Mouse (Mus musculus) CH12F3 (cell line): ENCODE data around the gene Hist1h1d.

Source experiments
- in situ Hi-C: fragments of 300-500 bp; cut with MboI; formaldehyde crosslinking; loops from 2 replicates; pipeline ENCODE4 v1.14.3; 2020; ENCODE audit warnings: low sequenced_read_pairs

The Hist1h1d gene

DNA sequence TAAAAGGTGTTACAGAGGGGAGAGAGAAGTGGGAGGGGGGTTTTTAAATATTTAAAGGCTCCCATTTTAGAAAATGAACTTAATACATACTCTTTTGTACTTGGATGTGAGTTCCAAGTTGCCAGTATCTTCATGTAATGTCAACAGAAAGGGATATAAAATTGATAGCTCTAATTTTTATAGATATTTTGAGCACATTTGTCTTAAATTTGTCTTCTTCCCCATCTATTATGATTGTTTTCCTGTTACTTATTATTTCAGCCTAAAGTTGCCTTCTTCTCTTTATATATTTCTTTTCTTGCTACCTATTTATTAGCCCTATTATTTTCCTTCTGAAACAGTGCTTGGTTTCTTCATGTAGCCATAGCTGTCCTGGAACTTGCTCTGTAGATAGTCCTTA is at the start of gene Hist1h1d:
Gene Hist1h1d, plus strand, starts transcription at position 301 of the 400 bp plus-strand sequence.
- in situ Hi-C loops = loop anchor here (25.0 kb wide), 1 partner anchor 1766 kb away; the partner anchor contains the start of genes Hist1h1b, Hist1h2an, Hist1h2bp and Hist1h3i

DNA sequence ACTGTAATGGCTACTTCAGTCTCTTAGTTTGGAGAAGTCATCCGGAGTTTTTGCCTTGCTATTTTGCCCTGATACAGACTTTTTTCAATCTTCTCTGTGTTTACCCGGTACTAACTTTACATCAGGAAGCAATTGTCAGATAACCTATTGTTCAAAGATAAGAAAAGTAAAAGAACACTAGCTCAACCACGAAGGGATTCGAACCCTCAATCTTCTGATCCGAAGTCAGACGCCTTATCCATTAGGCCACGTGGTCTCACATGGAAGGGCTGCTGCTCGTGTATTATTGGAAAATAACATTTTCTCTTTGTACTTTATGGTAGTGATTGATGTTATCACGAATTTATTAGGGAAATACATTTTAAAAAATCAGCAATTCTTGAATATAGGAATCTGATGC is 49.3 kb upstream of the Hist1h1d start:
- in situ Hi-C loops = loop anchor here (10.0 to 25.0 kb wide), 2 partner anchors 199 to 1566 kb away; partner anchors contain the start of gene Zfp184

DNA sequence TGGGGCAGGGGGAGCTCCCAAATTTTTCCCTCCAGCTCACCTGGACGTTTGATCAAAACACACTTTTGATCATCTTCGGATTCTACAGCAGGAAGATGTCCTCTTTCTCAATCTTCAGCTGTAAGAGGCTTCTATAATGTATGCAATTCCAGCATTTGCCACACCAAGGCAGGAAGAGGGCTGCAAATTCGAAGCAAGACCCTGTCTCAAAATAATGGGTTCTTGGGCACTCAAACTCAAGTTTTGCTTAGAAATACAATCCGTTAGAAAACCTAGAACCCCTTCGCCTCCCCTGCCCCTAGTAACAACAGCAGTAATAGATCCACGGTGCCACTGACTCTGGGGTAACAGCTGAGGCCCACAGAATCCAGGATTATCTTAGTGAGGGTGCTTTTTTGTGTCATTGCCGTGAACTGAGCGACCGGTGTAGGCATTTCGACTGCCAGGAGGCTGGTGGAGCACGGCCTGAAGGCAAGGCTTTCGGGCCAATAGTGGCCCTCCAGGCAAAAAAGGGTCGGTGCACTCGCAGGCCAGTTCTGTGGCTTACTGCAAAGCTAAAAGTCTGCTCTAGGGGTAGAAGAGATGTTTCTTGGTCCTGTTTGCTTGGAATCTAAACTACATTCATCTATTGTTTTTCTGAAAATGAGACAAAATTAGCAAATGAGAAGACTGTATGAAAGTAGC is 47.3 kb upstream of the Hist1h1d start:
- in situ Hi-C loops = loop anchor here (10.0 to 25.0 kb wide), 2 partner anchors 201 to 1569 kb away; partner anchors contain the start of gene Zfp184

DNA sequence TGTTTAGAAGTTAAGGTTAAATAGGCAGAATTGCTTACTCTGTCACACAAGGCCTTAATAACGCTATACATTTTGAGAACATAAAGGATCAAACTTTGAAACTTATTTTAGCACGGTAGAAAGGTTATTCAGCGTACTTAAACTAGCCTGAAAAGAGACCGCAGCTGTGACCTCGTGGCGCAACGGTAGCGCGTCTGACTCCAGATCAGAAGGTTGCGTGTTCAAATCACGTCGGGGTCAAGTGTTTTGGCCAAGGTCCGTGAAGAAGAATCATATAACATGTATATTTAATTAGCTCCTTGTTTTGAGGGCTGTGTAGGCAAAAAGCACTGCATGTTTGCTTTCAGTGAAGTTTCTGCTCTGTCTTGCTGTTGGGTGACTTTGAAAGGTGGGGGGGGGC is 46.7 kb upstream of the Hist1h1d start:
- in situ Hi-C loops = loop anchor here (10.0 to 25.0 kb wide), 2 partner anchors 202 to 1569 kb away; partner anchors contain the start of gene Zfp184

DNA sequence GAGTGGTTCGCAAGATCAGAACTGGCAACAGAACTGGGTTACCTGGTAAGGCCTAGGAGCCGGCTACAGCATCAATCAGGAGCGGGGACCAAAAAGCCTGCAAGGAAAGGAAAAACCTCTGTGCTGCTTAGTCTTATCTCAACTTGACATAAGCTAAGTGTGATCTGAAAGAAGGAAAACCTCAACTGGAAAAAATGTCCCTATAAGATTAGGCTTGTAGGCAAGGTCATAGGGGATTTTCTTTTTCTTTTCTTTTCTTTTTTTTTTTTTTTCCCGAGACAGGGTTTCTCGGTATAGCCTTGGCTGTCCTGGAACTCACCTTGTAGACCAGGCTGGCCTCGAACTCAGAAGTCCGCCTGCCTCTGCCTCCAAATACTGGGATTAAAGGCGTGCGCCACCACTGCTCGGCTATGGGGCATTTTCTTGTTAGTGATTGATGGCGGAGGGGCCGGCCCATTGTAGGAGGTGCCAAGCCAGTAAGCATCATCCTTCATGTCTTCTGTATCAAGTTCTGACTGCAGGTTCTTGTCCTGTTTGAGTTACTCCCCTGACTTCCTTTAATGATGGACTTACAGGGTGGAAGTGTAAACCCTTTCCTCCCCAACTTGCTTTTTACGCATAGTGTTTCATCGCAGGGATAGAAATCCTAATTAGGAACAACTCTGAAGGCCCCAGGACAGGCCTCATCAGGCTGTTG is 46.1 kb upstream of the Hist1h1d start:
- in situ Hi-C loops = loop anchor here (10.0 to 25.0 kb wide), 2 partner anchors 202 to 1570 kb away; partner anchors contain the start of gene Zfp184

DNA sequence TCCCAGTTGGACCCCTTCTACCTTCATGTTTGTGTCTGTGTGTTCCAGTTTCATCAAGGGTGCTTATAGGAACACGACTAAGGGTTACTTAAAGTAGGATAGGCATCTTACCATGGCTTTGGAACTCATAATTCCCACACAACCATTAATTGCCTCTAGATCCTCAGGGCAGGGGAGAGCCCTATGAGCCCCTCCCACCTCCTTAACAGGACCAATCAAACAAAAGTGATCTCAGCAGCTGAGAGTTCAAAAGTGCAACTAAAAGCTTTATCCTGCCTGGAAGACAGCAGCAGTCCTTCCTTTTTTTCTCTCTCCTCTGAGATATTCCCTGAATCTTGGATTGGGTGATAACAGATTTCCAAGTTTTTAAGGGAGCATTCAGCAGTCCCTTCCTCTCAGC is 42.9 kb upstream of the Hist1h1d start:
- in situ Hi-C loops = loop anchor here (25.0 kb wide), 1 partner anchor 1573 kb away; the partner anchor contains the start of gene Zfp184

DNA sequence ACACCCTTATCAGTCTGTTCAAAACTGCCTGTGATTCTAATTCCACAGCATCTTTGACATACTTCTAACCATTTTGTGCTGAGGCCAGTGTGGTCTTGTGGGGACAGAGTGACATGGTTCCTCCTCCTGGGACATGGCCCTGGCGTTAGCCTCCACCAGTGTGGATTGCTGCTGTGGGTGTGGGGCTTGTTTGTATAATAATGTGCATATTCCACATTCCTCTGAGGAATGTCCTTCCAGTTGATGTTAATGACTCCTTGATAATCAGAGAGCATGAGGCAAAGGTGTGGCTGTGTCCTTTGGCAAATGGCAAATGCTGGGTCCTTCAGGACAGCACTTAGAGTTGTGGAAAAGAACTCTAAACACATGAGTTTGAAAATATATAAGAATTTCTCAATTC is 39.5 kb upstream of the Hist1h1d start:
- in situ Hi-C loops = loop anchor here (25.0 kb wide), 1 partner anchor 1576 kb away; the partner anchor contains the start of gene Zfp184

DNA sequence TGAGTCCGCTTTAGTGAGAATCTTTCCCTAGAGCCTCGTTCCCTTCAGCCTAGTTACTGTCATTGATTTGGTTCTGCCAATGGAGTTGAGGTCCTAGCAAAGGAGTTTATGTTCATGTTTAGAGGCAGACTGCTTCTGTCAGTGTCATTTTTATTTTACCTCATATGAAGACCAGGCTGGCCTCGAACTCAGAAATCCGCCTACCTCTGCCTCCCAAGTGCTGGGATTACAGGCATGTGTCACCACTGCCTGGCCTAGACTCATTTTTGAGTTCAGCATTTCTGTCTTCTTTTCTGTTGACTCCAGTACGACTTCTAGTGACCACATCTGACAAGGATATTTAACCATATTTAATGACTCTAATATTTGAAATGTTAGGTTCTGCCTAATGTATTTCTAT is 37.8 kb upstream of the Hist1h1d start:
- in situ Hi-C loops = loop anchor here (5.0 to 25.0 kb wide), 2 partner anchors 83 to 1578 kb away; partner anchors contain the start of gene Zfp184

DNA sequence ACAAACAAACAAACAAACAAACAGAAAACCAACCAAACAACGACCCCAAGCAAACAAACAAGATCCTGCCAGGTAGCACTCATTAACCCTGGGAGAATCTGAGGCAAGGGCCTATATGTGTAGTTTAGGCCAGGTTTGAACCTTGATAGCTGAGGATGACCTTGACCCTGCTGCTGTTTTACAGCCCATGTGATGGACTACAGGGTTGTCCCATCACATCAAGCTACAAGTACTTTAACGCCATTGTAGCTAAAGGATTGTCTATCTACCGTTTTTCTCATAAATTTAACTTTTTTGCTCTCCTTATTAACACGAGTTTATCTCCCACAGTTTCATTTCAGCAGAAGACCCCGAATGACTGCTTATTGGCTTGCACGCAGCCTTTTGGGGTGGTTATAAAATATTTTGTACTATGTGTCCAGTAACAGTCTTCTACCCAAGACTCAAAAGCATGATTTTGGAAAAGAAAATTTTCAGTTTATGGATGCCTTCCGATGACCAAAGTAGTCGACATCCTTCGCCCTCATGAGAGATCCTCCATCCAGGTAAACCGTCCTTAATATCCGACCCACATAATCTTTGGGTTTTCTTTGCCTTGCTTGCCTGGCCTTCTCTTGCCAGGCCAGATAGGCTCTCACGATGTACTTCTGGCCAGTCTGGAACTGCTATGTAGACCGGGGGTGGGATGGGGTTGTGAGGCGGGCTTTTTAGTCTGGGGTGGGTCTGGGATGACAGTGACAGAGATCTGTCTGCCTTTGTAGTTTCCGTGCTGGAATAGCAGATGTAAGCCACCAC is 37.0 kb upstream of the Hist1h1d start:
- in situ Hi-C loops = loop anchor here (5.0 to 25.0 kb wide), 2 partner anchors 84 to 1579 kb away; partner anchors contain the start of gene Zfp184

DNA sequence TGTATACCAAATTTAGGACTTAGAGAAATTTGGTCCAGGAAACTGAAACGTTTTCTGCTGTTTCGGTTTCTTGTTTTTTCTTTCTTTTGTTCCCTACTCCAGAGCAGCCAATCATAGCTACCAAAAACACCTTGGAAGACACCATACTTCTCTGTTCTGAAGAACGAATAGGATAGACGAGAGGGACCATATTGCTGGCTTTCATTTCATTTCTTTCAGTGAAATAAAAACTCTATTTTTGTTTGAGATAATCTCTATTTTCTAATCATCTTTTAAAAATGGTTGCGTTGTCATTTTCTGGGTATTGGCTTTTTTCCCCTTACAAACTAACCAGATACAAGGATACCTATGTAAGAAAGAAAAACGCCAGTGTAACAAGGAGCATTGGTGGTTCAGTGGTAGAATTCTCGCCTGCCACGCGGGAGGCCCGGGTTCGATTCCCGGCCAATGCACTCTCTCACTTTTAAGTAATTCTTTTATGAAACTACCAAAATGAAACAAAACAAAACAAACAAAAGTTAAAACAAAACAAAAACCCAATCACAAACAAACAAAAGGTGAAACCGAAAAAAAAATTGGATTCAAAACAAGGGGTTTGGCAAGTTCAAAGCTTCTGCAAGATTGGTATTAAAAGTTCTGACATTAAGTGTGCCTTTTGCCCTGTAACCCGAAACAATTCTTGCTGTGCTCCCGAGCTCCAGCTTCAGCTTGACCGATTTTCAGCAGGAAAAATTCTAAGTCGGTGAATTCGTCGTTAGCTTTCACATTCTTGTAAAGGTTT is 36.0 kb upstream of the Hist1h1d start:
- in situ Hi-C loops = loop anchor here (5.0 to 25.0 kb wide), 2 partner anchors 85 to 1580 kb away; partner anchors contain the start of gene Zfp184

DNA sequence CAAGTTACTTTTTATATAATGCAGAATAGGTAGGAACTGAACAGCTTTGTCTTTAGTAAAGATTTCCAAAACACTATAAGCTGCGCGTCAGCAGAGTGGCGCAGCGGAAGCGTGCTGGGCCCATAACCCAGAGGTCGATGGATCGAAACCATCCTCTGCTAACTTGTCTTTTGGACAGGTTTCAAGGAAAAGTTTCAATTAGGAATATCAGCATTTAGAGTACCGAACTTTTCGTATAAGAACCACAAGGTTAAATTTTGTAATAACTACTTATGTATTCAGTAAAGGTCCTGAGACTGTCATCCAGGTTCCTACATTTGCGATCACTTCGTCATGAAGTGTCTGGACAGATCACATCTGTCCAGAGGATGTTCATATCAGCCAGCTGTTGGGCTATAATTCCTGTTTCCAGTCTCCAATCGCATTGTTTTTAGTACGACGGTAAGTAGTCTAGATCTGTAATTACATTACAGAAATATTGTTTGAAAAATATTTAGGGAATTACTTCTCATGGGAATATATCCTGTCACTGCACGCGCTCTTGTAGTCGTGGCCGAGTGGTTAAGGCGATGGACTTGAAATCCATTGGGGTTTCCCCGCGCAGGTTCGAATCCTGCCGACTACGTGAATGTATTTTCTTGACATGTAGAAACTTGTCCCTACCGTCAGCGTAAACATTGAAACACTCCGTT is 35.3 kb upstream of the Hist1h1d start:
- in situ Hi-C loops = loop anchor here (5.0 to 25.0 kb wide), 2 partner anchors 85 to 1580 kb away; partner anchors contain the start of gene Zfp184

DNA sequence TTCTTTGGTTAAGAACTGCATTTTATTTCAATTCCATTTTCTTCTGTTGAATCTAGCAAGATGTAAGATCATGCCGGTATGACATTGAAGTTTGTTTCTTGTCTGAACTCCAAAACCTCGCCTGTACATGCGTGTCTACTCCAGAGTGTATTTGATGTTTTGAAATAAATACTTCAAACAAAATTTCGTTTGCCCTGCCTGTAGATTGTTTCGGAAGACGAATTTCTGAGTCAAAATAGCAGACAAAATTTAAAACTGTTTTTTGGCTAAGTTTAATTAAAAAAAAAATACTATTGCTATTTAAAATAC is 34.8 kb upstream of the Hist1h1d start:
- in situ Hi-C loops = loop anchor here (5.0 to 25.0 kb wide), 2 partner anchors 86 to 1581 kb away; partner anchors contain the start of gene Zfp184

DNA sequence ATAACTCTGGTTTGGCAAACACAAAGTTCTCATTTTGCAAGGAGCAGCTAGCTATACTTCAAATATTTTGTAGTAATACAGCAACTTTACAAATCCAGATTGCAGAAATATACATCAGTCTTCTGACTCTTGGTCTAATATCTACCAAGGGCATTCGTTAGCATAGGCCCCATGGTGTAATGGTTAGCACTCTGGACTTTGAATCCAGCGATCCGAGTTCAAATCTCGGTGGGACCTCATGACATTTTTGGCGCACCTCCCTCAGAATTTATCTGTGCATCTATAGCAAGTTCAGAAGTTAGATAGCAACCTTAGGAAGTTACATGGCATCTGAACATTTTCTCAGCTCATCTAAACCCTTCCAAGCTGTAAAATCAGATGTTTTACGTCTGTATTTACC is 34.2 kb upstream of the Hist1h1d start:
- in situ Hi-C loops = loop anchor here (5.0 to 25.0 kb wide), 2 partner anchors 87 to 1582 kb away; partner anchors contain the start of gene Zfp184

DNA sequence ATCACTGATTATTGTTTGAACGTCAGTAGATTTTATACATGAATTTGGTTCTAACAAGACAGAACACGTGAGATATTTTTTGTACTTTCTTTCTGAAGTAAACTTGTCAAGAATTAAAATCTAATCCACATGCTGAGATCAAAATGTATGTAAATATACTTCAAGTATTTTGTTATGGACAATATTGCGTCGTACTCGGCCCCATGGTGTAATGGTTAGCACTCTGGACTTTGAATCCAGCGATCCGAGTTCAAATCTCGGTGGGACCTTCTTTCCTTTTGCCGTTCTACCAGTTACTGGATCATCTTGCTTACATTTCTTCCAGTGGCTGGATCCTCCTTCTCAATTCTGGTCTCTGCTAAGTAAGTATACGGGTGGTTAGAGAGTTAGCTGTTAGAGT is 33.6 kb upstream of the Hist1h1d start:
- in situ Hi-C loops = loop anchor here (5.0 to 25.0 kb wide), 2 partner anchors 87 to 1582 kb away; partner anchors contain the start of gene Zfp184

DNA sequence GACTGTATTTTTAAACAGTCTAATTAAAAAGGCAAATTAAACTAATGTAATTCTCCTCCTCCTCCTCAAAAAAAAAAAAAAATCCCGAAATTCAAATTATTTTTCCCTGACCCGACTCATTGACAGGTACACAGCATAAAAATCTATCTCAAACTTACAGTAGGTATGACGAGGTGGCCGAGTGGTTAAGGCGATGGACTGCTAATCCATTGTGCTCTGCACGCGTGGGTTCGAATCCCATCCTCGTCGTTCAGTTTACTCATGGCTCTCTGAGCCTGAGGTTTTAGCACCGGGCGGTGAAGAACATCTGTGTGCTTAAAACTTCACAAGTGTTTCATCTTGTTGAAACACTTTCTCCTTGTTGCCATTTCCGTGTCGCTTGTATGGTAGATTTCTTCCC is 31.4 kb upstream of the Hist1h1d start:
- in situ Hi-C loops = loop anchor here (10.0 to 25.0 kb wide), 2 partner anchors 1487 to 1584 kb away; partner anchors contain the start of genes Hist1h2ah, Hist1h2bk and Zfp184

DNA sequence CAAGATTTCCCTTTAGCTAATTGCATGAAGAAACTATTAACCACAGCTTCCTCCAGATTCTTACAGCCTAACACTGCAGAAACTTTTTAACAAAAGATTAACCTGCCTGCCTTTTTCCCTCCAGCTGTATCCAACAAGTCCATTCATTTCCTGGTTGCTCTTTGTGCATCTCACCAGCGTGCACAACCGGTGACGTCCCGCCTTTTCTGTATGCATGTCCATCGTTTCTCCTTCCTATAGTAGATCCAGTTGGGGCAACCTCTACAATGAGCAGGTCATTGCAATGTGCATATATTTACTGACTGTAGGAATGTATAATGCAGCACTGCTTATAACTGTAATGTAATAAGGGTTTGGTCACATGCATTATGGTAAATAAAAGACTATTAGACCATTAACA is 29.1 kb upstream of the Hist1h1d start:
- in situ Hi-C loops = loop anchor here (10.0 to 25.0 kb wide), 2 partner anchors 1489 to 1587 kb away; partner anchors contain the start of genes Hist1h2ah, Hist1h2bk and Zfp184

DNA sequence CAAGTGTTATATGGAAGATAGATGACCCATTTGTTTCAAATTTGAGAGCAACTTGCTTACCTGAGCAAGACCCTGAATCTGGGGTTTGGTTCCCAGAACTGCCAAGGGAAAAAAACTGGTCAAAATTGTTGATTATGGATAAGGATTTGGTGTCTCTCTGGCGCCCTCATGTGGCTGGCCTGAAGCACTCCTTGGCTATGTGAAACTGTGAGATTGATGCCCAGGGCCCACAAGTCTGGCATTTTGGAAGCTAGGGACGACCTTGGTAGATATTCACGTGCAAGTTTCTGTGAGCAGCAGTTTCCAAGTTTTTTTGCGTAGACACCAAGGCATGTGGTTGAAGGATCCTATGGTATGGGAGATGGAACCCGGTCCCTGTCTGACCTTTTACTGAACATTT is 28.4 kb upstream of the Hist1h1d start:
- in situ Hi-C loops = loop anchor here (10.0 to 25.0 kb wide), 2 partner anchors 1490 to 1587 kb away; partner anchors contain the start of genes Hist1h2ah, Hist1h2bk and Zfp184

DNA sequence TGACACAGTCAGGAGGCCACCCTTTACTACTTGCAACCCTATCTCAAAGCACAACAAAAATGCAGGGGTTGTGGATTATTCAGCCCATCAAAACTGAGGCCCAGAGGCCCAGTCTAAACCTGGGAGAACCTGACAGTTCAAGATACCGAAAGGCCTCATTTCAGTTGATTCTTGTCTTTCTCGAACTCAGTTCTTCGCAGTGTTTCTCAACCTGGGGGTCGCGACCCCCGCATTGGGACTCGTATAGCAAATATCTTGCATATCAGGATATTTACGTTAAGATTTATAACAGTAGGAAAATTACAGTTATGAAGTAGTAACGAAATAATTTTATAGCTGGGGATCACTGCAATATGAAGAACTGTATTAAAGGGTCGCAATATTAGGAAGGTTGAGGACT is 27.2 kb upstream of the Hist1h1d start:
- in situ Hi-C loops = loop anchor here (10.0 kb wide), 1 partner anchor 1491 kb away; the partner anchor contains the start of genes Hist1h2ah and Hist1h2bk

DNA sequence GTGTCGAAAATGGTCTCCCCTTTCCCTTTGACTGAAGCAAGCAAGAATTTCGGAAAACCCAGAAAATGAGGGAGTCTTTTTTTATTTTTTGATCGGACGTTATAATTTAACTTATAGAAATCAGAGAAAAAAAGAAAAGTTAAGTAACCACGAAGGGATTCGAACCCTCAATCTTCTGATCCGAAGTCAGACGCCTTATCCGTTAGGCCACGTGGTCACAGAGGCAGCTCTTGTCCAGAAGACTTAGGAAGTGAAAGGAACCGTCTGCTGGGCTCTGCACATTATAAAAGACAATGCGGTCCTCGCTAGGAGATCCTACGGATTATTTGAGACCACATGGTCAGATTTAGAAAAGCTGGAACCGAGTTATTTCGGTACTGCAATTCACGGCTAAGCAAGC is 26.8 kb upstream of the Hist1h1d start:
- in situ Hi-C loops = loop anchor here (10.0 kb wide), 1 partner anchor 1492 kb away; the partner anchor contains the start of genes Hist1h2ah and Hist1h2bk
